Mouse (Mus musculus) ES-E14 (cell line): ENCODE measurements at regions not wholly inside any gene's neighbourhood (a gene's known extent, or its start where the extent isn't known, plus 50 kb on each side); places are given as distances from the start of the nearest gene placed in this dataset.

Experiments
- DNase-seq: peaks from one replicate; pipeline ENCODE4 v3.0.0-alpha.2; 2013; ENCODE audit warnings: low read depth, low spot score
- H3K27ac ChIP-seq: 2 replicates; pipeline ENCODE4 v1.5.1; 2012; ENCODE audit warnings: low read depth, mild to moderate bottlenecking, low read length, moderate library complexity, mixed read lengths; ENCODE audit not compliant: poor library complexity, insufficient read depth, severe bottlenecking
- H3K36me3 ChIP-seq: 2 replicates; pipeline ENCODE4 v1.6.1; 2012; ENCODE audit warnings: mild to moderate bottlenecking, low read length, moderate library complexity, mixed read lengths; ENCODE audit not compliant: control insufficient read depth, poor library complexity, insufficient read depth, severe bottlenecking
- H3K4me1 ChIP-seq, 2 experiments: fragments of 150-350 bp in 1 of 2; sonication (generic) in 1 of 2; 2 replicates each; pipeline ENCODE4 v1.6.1; 2012; ENCODE audit warnings: low read length in 2 of 2, mild to moderate bottlenecking in 1 of 2, mixed read lengths in 1 of 2; ENCODE audit not compliant: control insufficient read depth in 2 of 2, insufficient read depth in 2 of 2, poor library complexity in 1 of 2
- H3K4me3 ChIP-seq, 2 experiments: fragments of 150-350 bp in 1 of 2; sonication (generic) in 1 of 2; 2 replicates each; pipeline ENCODE4 v1.5.1; 2012; ENCODE audit warnings: low read length in 2 of 2, low read depth in 1 of 2, mild to moderate bottlenecking in 1 of 2, mixed read lengths in 1 of 2; ENCODE audit not compliant: insufficient read depth in 1 of 2, poor library complexity in 1 of 2, severe bottlenecking in 1 of 2
- H3K9ac ChIP-seq: 2 replicates; pipeline ENCODE4 v1.6.1; 2012; ENCODE audit warnings: low read depth, mild to moderate bottlenecking, low read length, mixed read lengths; ENCODE audit not compliant: poor library complexity, insufficient read depth, severe bottlenecking
- H3K9me3 ChIP-seq: fragments of 150-350 bp; sonication (generic); 2 replicates; pipeline ENCODE4 v1.6.1; 2012; ENCODE audit warnings: low read depth, mild to moderate bottlenecking, low read length; ENCODE audit not compliant: control insufficient read depth, insufficient read depth
- CHD2 ChIP-seq: IDR thresholded peaks from 2 replicates; pipeline ENCODE4 v1.6.1; 2014; ENCODE audit warnings: mild to moderate bottlenecking, low read depth, low read length, inconsistent platforms
- HCFC1 ChIP-seq: IDR thresholded peaks from 2 replicates; pipeline ENCODE4 v1.6.1; 2012; ENCODE audit warnings: low read length, inconsistent platforms, borderline replicate concordance; ENCODE audit not compliant: insufficient read depth
- MAFK ChIP-seq: IDR thresholded peaks from 2 replicates; pipeline ENCODE4 v1.6.1; 2014; ENCODE audit warnings: mild to moderate bottlenecking, low read depth, low read length, inconsistent platforms; ENCODE audit not compliant: insufficient read depth
- ZC3H11A ChIP-seq: IDR thresholded peaks from 2 replicates; pipeline ENCODE4 v1.6.1; 2012; ENCODE audit warnings: low read depth, mild to moderate bottlenecking, inconsistent platforms, low read length, borderline replicate concordance
- ZNF384 ChIP-seq: IDR thresholded peaks from 2 replicates; pipeline ENCODE4 v1.6.1; 2012; ENCODE audit warnings: low read depth, low read length, inconsistent platforms
- in situ Hi-C, 2 experiments: fragments of 600-800 bp; cut with MboI; formaldehyde crosslinking; loops; one replicate each; pipeline ENCODE4 v1.15.1; 2025; ENCODE audit warnings: low sequenced_read_pairs in 2 of 2, inconsistent platforms in 1 of 2; ENCODE audit not compliant: unreplicated experiment in 2 of 2

DNA sequence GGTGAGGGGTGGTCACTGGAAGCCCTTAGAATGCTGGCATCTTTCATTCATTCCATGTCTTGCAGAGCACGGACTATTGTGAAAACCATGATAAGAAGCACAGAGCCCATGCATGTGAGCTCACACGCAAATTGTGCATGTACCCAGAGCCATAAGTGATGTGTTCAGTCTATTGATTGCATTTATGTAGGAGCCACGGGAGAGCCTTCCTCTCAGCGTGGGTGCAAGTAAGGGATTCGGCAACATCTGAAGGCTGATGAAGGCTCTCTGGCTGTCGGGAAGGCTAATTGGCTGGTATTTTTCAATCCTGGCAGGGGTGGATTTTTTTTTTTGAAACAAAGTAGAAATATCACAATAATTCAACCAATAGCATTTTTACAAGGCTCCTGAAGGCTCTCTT is 150.5 kb downstream of the Sox11 start:
- H3K27ac ChIP-seq = no peak overlapping the region
- no peak overlapping the region for H3K9ac ChIP-seq
- H3K36me3 ChIP-seq = no peaks in the 10 kb centered on the region
- in situ Hi-C loops = no loop called here
- no peaks in the 10 kb centered on the region for H3K9me3 ChIP-seq
- TF ChIP-seq HCFC1 (no peak), MAFK (no peak), ZNF384 (no peak), ZC3H11A (no peak), CHD2 (no peak)
- DNase-seq = no peak
- no peak overlapping the region for H3K4me3 ChIP-seq
- no peaks in the 10 kb centered on the region for H3K4me1 ChIP-seq

DNA sequence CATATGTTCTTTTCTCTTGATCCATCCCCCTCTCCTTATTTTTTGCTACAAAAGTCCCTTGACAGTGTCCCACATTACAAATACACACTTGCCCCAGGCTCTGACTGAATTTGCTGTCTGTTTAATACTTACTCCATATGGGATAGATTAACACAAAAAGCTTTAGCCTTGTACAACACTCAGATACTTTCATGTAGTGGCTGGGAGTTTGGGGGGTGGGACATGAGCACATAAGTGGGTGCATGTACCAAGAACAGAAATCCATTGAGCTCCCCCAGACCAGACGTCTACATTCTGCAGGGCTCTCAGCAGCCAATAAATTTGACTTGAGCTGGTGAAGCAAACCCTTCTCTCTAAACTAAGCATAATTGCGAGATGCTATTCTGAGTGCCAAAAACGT is 154.9 kb downstream of the Sox11 start:
- Histone ChIP-seq H3K36me3 (no peaks in the 10 kb centered on the region), H3K4me3 (no peak overlapping the region), H3K9ac (no peak overlapping the region), H3K4me1 (no peaks in the 10 kb centered on the region), H3K27ac (no peak overlapping the region), H3K9me3 (no peaks in the 10 kb centered on the region)
- DNase-seq = no peak
- in situ Hi-C loops = no loop called here
- no peak for TF ChIP-seq HCFC1
- TF ChIP-seq ZNF384 = no peak
- TF ChIP-seq MAFK = no peak
- TF ChIP-seq CHD2 = no peak
- no peak for TF ChIP-seq ZC3H11A

DNA sequence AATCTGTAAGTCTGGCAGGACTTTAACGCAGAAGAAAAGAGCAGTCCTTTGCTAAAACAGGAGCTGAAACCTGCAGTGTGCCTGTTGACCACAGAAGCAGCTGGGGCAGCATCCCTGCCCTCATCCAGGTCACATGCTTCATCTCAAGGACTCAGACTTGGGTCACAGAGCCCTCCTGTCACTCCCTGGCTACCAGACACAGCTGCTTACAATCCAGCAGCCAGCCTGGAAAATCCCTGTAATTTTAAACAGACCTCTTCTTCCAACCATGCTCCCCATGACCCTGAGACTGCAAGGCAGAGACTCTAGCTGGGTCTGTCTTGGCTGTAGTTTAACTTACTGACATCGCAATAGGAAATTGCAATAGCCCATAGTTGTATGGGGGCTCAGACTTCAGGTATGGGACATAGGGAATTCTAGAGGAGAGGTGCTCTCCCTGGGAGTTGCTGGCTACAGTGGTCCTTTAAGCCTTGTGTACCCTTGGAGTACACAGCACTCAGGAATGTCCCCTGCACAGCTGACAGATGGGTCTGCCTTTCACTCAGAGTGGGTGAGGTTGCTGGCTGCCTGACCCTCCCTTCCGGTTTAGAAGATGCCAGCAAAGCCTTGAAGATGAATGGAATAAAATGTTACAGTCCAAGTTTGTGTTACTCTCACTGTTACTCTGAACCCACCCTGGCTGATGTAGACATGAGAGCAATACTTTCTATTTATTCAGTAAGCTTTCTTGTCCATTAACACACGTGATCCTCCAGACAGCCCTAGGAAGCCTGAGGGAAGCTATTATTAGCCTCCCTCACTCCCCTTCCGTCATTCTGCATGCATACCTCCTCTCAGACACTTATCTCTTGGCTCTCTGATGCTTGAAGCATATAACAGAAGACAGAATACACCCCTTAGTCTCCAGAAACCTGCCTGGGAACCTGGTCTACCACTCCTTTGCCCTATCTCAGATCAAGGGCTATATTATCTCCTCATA is 159.7 kb downstream of the Sox11 start:
- Histone ChIP-seq H3K4me1 (peaks cover 0 to 2% of the 10 kb centered on the region in 2 experiments; a peak in 1 of 4 replicates), H3K9ac (no peak overlapping the region), H3K36me3 (no peaks in the 10 kb centered on the region), H3K4me3 (no peak overlapping the region), H3K9me3 (no peaks in the 10 kb centered on the region), H3K27ac (no peak overlapping the region)
- in situ Hi-C loops = no loop called here
- TF ChIP-seq CHD2 = no peak
- TF ChIP-seq MAFK = no peak
- TF ChIP-seq ZC3H11A = no peak
- no peak for TF ChIP-seq ZNF384
- DNase-seq = no peak

DNA sequence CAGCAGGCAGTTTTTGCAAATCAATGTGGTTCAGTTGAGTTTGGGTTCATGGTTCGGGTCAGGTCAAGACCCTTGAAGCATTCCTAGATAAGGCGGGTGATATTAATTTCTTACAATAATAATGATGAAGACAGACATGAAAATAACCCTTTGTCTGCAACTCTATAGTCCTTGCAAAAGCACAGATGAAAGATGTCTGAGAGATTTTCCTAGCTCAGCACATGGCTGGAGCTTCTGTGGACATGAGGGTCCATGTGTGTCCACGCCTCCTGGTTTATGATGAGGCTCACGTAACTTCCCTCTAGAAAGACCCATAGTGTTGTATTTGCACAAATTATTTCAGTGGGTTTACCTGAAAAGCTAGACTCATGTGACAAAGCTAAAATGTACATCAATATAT is 168.8 kb downstream of the Sox11 start:
- Histone ChIP-seq H3K4me1 (no peaks in the 10 kb centered on the region), H3K27ac (no peak overlapping the region)
- DNase-seq = no peak

More for the DNA sequence above, 168.8 kb downstream of the Sox11 start:
- H3K9me3 ChIP-seq = no peaks in the 10 kb centered on the region
- no peak overlapping the region for H3K9ac ChIP-seq
- in situ Hi-C loops = no loop called here
- TF ChIP-seq ZC3H11A = no peak
- no peak for TF ChIP-seq CHD2
- TF ChIP-seq ZNF384 = no peak
- no peak for TF ChIP-seq MAFK
- TF ChIP-seq HCFC1 = no peak
- no peaks in the 10 kb centered on the region for H3K36me3 ChIP-seq
- no peak overlapping the region for H3K4me3 ChIP-seq
